Mouse (Mus musculus): ENCODE results near the gene Fgf2. TPM values are rescaled to one million over a fixed set of nuclear protein-coding genes. Genes with fewer than 3 reads are reported as not detected.

Fgf2 gene
- total and polyA plus RNA-seq, 3 experiments = 0.25 to 0.70 TPM; not detected in 1

DNA sequence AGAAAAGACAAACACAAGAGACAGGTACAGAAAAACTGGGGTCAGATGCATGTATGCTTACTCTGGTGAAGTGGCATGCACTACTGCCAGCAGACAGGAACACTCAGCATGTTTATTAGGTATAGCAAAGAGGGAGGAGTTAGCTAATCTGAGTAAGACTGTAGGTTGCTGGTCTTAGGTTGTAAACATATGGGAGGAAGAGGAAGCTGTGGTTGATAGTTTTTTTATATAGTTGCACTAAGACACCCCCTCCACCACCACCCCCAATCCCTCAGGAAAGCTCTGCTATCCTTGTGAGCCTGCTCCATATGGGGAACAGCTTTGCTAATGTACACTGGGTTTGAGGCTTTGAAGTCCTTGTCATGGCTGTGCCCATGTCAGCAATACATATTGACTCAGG, 82.2 kb downstream of the Fgf2 start:
- TF ChIP-seq MYC (IDR thresholded peaks at IDR 0.05; ENCODE audit: low read depth, low read length) (no peak), MEF2A (IDR thresholded peaks at IDR 0.05; ENCODE audit: borderline replicate concordance, low read depth, low read length) (no peak), POLR2AphosphoS2 (IDR thresholded peaks at IDR 0.05; ENCODE audit: low read depth, low read length) (no peak), SMC3 (IDR thresholded peaks at IDR 0.05; ENCODE audit: low read depth, low read length) (no peak), NRF1 (IDR thresholded peaks at IDR 0.05; ENCODE audit: low read depth, low read length) (no peak), JUND (conservative IDR thresholded peaks at IDR 0.05; ENCODE audit: low read depth, low read length) (no peak), CTCF (conservative IDR thresholded peaks at IDR 0.05 in 1 of 2, IDR thresholded peaks at IDR 0.05 in 1 of 2; ENCODE audit: low read depth in 2 of 2, low read length in 2 of 2) (no peak), KAT2A (IDR thresholded peaks at IDR 0.05; ENCODE audit: insufficient replicate concordance, low read length) (no peak), HCFC1 (IDR thresholded peaks at IDR 0.05; ENCODE audit: low read depth, low read length) (no peak), ETS1 (conservative IDR thresholded peaks at IDR 0.05; ENCODE audit: low read depth, low read length) (no peak), USF1 (IDR thresholded peaks at IDR 0.05; ENCODE audit: low read depth, low read length) (no peak), BHLHE40 (IDR thresholded peaks at IDR 0.05; ENCODE audit: low read depth, low read length) (no peak), ZKSCAN1 (IDR thresholded peaks at IDR 0.05; ENCODE audit: borderline replicate concordance, low read depth, low read length) (no peak), MAFK (IDR thresholded peaks at IDR 0.05; ENCODE audit: insufficient replicate concordance, low read length) (no peak), POLR2A (IDR thresholded peaks at IDR 0.05; ENCODE audit: low read depth, low read length) (no peak)
- no peak overlapping the region for H3K4me3 ChIP-seq (replicated peaks in 1 of 3; ENCODE audit: low read depth in 2 of 3, low read length in 2 of 3, poor library complexity in 1 of 3)
- H3K4me2 ChIP-seq (ENCODE audit: insufficient read depth, low read depth, poor library complexity, severe bottlenecking) = no peak overlapping the region
- in situ Hi-C loops (cut with MboI; ENCODE audit: low pct_ligation_motif_present, low pct_unique_long_range_greater_than_20kb, low sequenced_read_pairs) = no loop called here
- H3K9me3 ChIP-seq (replicated peaks; ENCODE audit: low read length) = no peaks in the 10 kb centered on the region
- peaks cover 16 to 78% of the 10 kb centered on the region in 2 experiments for H3K36me3 ChIP-seq (replicated peaks in 1 of 2; ENCODE audit: control insufficient read depth in 1 of 2, insufficient read depth in 1 of 2, low read length in 1 of 2)
- H3K27ac ChIP-seq (ENCODE audit: insufficient read depth, low read depth) = no peak overlapping the region
- no peak for DNase-seq (ENCODE audit: extremely low read depth)
- no peak overlapping the region for H3K9ac ChIP-seq (ENCODE audit: insufficient read depth, low read depth)
- H3K79me2 ChIP-seq (replicated peaks; ENCODE audit: control insufficient read depth, extremely low read depth, insufficient read depth, poor library complexity, severe bottlenecking) = peaks cover under 1% of the 10 kb centered on the region
- H3K27me3 ChIP-seq (replicated peaks) = no peaks in the 10 kb centered on the region
- dilution Hi-C loops (cut with MboI; ENCODE audit: extremely low pct_ligation_motif_present, extremely low pct_unique_long_range_greater_than_20kb, low sequenced_read_pairs) = no loop called here
- peaks cover 0 to 5% of the 10 kb centered on the region in 2 experiments; a peak in 1 of 4 replicates for H3K4me1 ChIP-seq (ENCODE audit: control insufficient read depth in 1 of 2, insufficient read depth in 2 of 2)

DNA sequence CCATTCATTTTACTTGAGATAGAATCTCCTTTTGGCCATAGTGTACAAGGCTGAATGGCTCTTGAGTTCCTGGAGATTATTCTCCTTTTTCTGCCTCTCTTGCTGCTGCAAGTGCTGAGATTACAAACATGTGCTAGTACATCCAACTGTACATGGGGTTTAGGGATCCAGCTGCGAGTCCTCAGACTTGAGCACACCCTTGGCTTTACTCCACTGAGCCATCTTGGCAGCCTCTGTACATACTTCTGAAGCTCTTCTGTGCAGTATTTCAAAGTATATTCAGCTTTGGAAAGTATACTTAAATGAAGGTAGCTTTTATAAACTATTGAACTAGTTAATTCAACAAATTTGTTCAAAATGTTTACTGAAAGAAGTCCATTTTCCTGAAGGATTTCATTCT, 91.6 kb downstream of the Fgf2 start:
- no peaks in the 10 kb centered on the region for H3K27me3 ChIP-seq (replicated peaks)
- in situ Hi-C loops (cut with MboI; ENCODE audit: low pct_ligation_motif_present, low pct_unique_long_range_greater_than_20kb, low sequenced_read_pairs) (no loop called here), dilution Hi-C loops (cut with MboI; ENCODE audit: extremely low pct_ligation_motif_present, extremely low pct_unique_long_range_greater_than_20kb, low sequenced_read_pairs) (no loop called here)
- no peak overlapping the region for H3K9ac ChIP-seq (ENCODE audit: insufficient read depth, low read depth)
- no peaks in the 10 kb centered on the region for H3K9me3 ChIP-seq (replicated peaks; ENCODE audit: low read length)
- no peak overlapping the region for H3K4me3 ChIP-seq (replicated peaks in 1 of 3; ENCODE audit: low read depth in 2 of 3, low read length in 2 of 3, poor library complexity in 1 of 3)
- no peak overlapping the region for H3K27ac ChIP-seq (ENCODE audit: insufficient read depth, low read depth)
- DNase-seq (ENCODE audit: extremely low read depth) = no peak
- no peaks in the 10 kb centered on the region for H3K79me2 ChIP-seq (replicated peaks; ENCODE audit: control insufficient read depth, extremely low read depth, insufficient read depth, poor library complexity, severe bottlenecking)
- peaks cover 10 to 59% of the 10 kb centered on the region in 2 experiments for H3K36me3 ChIP-seq (replicated peaks in 1 of 2; ENCODE audit: control insufficient read depth in 1 of 2, insufficient read depth in 1 of 2, low read length in 1 of 2)
- no peak overlapping the region for H3K4me2 ChIP-seq (ENCODE audit: insufficient read depth, low read depth, poor library complexity, severe bottlenecking)
- peaks cover 0 to 7% of the 10 kb centered on the region in 2 experiments; a peak in 2 of 4 replicates for H3K4me1 ChIP-seq (ENCODE audit: control insufficient read depth in 1 of 2, insufficient read depth in 2 of 2)
- TF ChIP-seq MYC (IDR thresholded peaks at IDR 0.05; ENCODE audit: low read depth, low read length) (no peak), CHD2 (IDR thresholded peaks at IDR 0.05; ENCODE audit: low read length) (no peak), USF1 (IDR thresholded peaks at IDR 0.05; ENCODE audit: low read depth, low read length) (no peak), ZNF384 (IDR thresholded peaks at IDR 0.05; ENCODE audit: low read depth, low read length) (no peak), ELF1 (IDR thresholded peaks at IDR 0.05; ENCODE audit: low read depth, low read length) (no peak), CTCF (conservative IDR thresholded peaks at IDR 0.05 in 1 of 2, IDR thresholded peaks at IDR 0.05 in 1 of 2; ENCODE audit: low read depth in 2 of 2, low read length in 2 of 2) (no peak), MXI1 (IDR thresholded peaks at IDR 0.05; ENCODE audit: low read depth, low read length) (no peak), MAX (IDR thresholded peaks at IDR 0.05; ENCODE audit: low read length) (no peak), MAZ (IDR thresholded peaks at IDR 0.05; ENCODE audit: low read depth, low read length) (no peak), GABPA (IDR thresholded peaks at IDR 0.05; ENCODE audit: insufficient replicate concordance, low read depth, low read length) (no peak), RAD21 (IDR thresholded peaks at IDR 0.05; ENCODE audit: low read depth, low read length) (no peak), ETS1 (conservative IDR thresholded peaks at IDR 0.05; ENCODE audit: low read depth, low read length) (no peak), MAFK (IDR thresholded peaks at IDR 0.05; ENCODE audit: insufficient replicate concordance, low read length) (no peak)
